Mouse (Mus musculus) spleen, adult 12 weeks (tissue): ENCODE data around the gene Bbs5.
"Not testable (repeated sequence)": the region's sequence is repeated elsewhere in the genome, so short reads cannot be mapped to it uniquely, and the experiment has no call there.

Experiments
- DNase-seq: peaks from one replicate; pipeline ENCODE4 v3.0.0; 2022; ENCODE audit warnings: low spot score

Bbs5 gene

DNA sequence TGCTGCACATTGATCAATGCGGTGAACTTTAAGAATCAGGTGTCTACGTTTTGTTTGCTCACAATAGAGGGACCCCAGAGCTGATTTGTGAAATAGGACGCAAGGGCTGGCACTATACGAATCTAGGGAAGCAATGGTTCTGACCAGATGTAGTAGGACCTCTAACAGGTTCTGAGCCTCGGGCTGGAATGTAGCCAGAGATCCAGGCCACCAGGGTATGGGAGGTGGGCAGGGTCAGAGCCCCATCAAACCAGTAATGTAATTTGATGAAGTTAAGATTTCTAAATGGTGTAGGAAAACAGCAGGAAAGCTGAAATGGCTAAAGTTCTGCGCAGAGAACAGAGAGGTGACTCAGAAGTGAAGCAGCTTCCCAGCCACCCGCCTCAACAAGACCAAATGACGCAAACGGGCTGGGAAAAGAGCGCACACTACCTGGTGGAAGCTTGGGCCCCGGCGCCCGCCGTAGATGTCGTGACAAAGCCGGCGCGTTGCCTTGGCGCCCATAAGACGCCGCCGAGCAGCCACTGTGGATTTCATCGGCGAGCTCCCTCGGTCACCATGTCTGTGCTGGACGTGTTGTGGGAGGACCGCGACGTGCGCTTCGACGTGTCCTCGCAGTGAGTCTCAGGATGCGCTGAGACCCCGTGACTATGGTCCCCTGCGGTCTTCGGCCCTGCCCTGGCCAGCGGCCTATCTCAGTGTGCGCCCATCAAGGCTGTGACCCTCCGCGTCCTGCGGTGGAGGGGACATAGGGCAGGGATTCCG, at the start of gene Bbs5:
TSS of gene Bbs5 (plus strand) at position 446 of the 765 bp plus-strand sequence.
- DNase-seq, result peak; percentile 25

DNA sequence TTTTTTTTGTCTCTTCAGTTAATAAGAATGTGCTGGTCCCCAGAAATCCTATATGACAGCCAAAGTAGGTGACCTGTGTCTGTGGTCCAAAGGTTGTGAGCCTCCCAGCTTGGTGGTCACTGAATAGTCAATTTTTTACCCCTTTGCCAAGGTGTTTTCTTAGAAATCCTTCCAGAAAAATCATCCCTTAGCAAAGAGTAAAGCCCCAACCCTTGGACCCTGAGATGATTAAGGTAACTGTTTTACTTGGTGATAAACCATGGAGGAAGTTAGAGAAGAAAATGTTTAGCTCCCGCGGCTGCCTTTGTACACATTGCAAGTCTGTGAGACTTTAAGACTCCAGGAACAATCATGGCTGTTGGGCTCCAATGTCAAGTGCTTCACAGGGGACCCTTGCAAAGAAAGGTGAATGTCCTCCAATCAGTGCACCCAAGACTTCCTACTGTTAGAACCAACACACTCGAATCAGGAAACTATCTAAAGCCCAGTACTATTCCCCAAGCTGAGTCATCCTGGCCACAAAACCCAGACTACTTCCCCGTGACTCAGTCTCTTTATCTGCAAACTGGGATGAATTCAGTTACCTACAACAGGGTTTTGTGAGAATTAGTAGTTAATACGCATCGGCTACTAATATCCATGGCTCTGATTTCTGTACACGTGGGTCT, 43.1 kb upstream of the Bbs5 start:
- no peak for DNase-seq

DNA sequence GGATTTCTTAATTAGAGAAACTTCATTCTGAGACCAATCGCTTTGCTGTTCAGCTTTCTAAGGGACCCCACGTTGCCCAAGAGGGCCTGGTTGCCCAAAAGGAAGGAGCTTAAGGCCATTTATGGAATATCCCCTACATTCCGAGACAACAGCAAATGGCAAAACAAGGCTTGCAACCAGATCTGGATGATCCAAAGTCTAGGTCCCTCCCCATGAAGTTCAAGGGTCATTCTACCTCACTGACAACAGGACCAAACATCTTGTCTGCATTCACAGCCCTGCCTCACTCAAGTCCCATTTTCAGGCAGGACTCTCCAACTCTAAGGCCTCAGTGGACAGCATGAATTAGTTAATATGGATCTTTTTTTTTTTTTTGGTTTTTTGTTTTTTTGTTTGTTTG, 40.4 kb upstream of the Bbs5 start:
- DNase-seq, result no peak

DNA sequence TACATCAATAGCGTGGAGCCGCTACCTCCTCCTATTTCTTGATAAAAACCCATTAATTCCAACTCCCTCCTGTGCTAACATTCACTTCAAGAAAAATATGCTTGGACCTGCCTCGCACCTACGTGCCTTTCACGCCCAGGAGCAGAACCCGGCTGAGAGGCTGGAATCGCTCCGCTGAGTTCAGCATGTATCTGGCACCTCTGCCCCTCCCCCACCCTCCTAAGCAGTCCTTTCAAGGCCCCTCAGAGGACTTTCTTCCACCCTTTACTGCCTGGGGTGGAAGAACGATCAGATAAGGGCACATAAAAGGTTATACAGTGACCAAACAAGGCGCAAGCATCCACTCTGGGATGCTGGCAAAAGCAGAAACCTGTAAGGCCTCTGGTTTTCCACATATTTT, 34.7 kb upstream of the Bbs5 start:
- no peak for DNase-seq

DNA sequence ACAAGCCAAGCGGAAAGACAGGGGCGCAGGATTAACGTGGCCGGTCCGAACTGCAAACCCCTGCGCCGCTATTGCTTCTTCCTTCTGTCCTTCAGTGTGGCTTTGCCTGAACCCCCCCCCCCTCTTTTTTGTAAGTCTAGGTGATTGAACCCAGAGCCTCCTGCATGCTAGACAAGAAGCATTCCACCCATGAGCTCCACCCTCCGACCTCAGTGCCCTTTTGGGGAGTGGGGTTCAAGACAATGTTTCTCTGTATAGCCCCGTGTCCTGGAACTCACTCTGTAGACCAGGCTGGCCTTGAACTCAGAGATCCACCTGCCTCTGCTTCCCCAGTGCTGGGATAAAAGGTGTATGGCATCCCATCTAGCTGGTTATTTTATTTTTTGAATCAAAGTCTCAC, 34.3 kb upstream of the Bbs5 start:
- DNase-seq, result no peak

DNA sequence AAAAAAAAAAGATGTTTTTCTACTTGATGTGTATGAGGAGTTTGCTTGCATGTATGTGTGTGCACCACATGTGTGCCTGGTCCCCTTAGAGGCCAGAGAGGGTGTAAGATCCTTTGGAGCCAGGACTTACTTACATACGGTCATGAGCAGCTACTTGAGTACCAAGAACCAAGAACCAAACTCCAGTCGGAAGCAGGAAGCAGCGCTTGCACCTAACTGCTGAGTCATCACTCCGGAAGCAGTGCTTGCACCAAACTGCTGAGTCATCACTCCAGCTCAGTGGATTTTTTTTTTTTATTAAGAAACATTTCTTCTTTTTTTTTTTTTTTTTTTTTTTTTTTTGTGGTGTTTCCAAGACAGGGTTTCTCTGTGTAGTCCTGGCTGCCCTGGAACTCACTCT, 33.7 kb upstream of the Bbs5 start:
- no peak for DNase-seq

DNA sequence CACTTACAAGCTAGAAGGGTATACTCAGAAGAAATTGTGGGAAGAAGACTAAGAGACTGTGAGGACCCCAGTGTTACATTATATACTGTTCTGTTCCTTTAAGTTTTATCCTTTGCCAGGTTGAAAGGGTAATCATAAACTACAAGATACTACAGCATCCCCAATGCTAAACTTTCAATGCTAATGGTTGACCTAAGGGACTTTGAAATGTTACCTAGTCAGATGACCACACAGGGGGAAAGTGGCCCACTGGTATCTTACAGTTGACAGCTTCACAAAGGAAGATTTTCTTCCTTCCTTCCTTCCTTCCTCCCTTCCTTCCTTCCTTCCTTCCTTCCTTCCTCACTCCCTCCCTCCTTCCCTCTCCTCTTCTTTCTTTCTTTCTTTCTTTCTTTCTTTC, 28.6 kb upstream of the Bbs5 start:
- DNase-seq, result no peak

DNA sequence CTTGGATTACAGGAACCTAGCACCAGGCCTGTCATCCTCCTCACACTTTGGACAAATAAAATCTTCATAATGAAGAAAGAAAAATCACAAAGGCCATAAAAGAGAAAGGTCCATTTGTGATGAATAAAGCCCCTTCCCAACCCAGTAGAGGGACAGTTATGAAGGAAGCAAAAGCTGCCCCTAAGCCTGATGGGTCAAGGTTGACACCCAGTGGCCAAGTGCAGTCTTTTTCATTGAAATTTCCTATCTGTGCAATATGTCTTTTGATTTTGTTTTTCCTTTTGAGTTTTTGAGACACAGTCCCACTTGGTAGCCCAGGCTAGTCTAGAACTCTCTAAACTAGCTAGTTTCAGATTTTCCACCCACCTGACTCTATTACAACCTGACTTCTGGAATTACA, 27.7 kb upstream of the Bbs5 start:
- no peak for DNase-seq

DNA sequence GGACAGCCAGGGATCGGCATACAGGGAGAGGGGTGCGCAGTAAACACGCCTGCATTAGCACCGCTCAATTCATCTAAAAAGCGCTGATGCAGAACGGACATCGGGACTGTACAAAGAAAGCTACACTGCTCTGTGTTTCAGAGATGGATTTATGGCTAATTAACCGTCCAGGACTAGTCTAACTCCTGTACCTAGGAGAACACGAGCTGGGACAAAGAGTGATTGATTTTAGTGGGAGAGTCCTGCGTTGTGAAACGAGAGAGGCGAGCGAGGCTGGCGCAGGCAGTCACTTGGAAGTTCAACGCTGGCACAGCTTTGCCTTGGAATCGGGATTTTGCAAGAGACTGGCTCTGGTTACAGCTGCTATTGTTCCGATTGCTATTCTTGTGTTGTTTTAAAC, 17.8 kb upstream of the Bbs5 start:
- no peak for DNase-seq

DNA sequence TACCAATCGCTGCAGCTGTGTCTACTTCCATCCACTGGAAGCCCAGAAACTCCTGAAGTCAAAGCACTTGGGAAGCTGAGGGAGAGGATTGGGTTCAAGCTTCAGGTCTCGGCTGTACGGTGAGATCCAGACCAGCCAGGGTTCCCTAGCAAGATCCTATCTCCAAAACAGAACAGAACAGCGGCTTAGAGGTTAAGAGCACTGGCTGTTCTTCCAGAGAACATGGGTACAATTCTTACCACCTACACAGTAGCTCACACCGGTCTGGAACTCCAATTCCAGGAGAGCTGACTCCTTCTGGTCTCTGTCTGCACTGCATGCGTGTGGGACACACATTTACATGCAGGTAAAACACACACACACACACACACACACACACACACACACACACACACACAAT, 17.1 kb upstream of the Bbs5 start:
- no peak for DNase-seq

DNA sequence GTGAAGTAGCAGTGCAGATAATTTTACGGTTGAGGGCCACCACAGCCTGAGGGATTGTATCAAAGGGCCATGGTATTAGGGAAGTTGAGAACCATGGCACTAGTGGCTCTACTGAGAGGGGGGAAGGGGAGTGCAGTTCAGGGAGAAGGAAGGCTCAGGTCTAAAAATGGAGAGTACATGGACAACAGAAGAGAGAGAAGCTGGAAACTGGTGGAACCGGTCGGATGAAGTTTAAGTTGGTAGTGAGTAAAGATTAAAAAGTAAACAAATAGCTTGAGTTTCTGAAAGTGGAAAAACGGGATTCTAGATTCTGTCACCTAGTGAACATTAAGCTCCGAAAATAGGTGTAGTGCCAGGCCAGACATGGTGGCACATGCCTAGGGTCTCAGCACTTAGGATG, 16.2 kb upstream of the Bbs5 start:
- no peak for DNase-seq

DNA sequence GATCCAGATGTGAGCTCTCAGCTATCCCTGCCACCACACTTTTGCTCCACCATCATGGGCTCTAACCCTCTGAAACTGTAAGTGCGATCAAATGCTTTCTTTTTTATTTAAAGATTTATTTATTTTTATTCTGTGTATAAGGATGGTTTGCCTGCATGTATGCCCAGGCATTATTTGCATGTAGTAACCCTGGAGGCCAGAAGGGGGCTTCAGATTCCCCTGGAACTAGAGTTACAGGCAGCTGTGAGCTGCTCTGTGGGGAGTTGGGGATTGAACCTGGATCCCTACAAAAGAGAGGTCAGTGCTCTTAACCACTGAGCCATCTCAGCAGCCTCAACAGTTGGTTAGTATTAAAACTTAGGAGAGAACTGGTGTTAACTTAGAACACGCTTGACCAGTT, 15.5 kb upstream of the Bbs5 start:
- DNase-seq, result no peak

DNA sequence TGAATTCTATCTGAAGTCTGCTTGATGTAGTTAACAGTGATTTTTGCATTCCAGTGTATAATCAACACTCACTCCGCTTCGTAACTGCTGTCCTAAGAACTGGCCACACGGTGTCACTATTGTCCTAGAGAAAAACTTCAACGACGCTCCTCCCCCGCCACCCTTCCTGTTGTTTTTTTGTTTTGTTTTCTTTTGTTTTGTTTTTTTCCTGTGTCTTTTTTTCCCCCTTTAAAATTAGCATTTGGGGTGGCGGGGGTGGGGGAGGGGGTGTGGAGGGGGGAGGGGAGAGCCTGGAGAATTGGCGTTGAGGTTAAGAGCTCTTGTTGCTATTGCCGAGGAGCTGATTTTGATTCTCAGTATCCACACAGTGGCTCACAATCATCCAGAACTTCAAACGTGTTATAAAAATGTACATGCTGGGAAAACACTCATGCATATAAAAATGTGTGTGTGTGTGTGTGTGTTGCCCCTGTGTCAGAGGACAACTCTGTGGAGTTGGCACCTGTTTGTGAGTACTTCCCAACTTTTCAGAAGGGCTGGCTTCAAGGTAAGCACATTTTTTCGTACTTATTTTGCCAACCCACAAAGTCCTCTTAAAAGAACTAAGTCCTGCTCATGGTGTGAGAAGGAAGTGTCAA, 11.8 kb upstream of the Bbs5 start:
- peak; percentile 9 for DNase-seq

DNA sequence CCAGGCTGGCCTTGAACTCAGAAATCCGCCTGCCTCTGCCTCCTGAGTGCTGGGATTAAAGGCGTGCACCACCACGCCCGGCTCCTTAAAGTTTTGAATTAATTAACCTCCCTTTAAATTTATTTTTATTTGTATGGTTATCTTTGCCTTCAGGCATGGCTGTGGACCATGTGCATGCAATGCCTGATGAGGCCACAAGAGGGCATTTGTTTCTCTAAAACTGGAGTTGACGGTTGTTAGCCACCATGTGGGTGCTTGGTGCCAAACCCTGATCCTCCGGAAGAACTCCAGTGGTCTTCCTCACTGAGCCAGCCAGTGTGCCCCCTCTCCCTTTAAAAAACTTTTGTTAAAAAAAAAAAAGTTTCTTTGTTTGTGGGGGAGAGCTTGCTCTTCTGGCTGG, 11.2 kb upstream of the Bbs5 start:
- DNase-seq, result peak; percentile 51

DNA sequence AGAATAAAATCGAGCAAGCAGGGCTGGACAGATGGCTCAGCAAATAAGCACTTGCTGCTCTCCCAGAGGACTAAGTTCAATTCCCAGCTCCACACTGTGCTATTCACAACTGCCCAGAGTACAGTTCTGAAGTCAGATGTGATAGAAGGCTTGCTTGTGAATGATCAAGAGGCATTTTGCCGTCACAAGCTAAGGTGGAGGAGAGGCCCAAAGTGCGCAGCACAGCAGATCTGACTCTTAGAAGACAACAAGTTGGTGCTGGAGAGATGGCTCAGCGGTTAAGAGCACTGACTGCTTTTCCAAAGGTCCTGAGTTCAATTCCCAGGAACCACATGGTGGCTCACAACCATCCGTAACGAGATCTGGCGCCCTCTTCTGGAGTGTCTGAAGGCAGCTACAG, 9.0 kb upstream of the Bbs5 start:
- not testable (repeated sequence) for DNase-seq

DNA sequence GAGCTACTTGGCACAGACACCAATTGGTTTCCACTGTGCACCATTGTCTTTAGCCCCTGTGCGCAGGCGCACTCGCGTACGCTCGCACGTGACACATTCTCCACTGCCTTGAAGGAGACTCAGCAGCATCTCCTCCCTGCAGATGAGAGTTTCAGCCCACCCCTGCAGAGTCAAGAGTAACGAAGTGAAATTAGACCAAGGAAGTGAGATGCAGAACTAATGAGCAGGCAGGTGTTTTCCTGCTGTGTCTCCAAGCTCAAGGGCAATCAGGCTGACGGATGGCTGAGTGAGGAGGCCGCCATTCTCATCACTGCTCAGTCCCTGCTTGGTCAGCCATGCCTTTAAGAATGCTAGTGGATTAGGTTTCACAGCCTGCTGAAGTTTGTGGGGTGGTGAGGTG, 6.9 kb upstream of the Bbs5 start:
- DNase-seq, result no peak

DNA sequence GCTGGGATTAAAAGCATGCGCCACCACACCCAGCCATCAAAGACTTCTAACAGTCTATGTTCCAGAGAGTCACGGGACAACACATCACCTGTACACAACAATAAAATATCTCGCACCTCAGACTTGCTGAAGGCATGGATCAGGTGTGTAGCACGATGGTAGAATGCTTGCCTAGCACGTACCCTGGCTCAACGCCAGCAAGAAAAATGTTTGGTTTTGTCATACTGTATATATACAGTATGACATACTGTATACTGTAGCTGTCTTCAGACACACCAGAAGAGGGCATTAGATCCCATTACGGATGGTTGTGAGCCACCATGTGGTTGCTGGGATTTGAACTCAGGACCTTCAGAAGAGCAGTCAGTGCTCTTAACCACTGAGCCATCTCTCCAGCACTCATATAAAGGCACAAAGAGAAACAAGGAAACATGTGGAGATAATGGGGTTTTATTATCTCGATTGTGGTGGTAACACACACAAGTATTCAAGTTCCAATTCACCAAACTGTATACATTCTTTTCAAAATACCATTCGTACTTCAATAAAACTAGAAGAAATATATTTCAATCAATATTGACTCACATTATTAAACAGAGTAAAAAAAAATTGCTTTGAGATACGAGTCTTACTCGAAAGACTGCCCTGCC, 1.9 kb upstream of the Bbs5 start:
- DNase-seq, result no peak

DNA sequence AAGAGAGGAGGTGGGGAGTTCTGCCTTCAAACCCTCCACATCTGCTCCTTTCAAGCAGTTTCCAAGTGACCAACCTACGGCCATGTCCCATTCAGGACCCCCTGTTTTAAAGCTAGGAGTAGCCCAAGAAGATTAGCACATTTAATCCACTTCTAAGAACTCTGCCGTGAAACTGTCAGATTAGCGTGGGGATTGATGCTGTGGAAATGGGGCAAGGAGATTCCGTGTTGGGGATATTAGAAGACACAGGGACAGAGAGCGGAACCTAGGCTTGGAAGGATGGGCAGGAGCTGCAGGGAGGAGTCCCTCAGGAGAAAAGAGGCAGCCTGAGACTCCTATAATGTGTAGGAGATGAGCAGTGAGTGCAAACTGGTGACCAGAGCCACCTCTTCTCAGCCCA, 2.7 kb downstream of the Bbs5 start:
- no peak for DNase-seq

DNA sequence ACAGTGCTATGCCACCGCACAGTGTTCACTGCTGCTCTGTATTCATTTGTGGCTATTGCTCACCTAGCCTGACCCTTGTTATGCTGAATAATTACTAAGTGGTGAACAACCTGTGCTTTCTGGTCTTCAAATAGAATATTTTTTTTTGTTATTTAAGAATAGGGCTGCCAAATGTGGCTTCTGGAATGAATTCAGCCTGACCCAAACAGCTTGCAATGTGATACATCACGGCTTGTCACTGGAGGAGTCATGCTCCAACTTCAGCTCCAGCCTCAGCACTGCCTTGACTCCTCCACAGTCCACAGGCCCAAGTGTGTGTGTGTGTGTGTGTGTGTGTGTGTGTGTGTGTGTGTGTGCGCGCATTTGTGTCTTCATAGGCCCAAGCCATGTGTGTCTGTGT, 12.4 kb downstream of the Bbs5 start:
- DNase-seq, result no peak

DNA sequence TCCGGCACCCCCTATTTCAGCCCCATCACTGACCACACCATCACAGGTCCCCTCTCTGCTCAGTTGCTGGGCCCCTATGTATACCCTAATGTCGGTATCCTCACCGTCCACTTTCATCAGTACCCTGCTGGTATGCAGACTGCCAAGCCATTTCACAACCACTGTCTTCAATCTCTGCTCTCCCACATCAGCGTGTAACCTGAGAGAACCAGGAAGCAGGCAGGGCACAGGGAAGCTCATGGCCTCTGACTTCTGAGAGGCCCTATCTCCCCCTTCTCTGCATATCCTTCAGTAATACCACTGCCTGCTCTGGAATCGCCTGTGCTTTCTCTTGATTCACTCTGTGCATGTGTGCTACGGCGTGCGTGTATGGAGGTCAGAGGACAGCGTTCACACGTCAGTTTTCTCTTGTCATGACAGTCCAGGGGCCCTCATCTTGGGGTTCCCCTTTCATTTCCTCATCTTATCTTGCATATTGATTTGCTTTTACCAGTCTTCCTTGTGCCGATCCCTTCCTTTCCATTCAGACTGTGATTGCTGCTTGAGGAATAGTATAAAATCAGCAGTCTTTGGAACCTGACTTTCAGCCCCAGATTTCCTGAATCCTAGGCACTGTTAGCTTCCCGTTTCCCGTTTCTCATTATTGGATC, 17.0 kb downstream of the Bbs5 start:
- no peak for DNase-seq

DNA sequence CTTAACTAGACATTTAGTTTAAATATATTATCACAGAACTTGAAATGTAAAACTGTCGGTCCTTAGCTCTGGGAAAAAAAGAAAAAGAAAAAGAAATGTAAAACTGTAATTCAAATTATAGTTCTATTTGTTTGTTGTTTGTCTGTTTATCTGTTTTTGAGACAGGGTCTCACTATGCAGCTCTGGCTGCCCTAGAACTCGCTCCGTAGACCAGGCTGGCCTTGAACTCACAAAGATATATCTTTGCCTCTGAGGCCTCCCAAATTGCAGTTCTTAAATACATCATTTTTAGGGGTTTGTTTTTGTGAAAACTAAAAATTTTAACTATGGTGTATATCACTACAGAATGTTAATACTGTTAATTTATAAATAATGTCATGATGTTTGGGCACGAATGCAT, 20.7 kb downstream of the Bbs5 start:
- no peak for DNase-seq

DNA sequence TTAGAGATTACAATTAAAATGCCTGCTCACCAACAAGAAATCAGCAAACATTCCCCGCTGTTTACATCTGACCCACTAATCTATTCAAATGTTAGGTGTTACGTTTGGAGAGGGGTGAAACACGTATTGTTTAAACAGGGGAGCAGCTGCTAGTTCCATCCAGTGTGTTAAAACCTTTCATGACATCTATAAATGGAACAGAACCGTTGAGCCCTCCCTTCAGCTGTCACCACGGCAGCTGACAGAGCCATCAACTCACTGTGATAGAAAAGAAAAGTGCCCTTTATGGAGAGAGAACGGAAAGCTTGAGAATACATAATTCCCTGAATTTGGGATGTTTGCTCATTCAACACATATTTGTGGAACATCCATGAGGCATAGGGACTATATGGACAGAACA, 21.4 kb downstream of the Bbs5 start:
- no peak for DNase-seq

DNA sequence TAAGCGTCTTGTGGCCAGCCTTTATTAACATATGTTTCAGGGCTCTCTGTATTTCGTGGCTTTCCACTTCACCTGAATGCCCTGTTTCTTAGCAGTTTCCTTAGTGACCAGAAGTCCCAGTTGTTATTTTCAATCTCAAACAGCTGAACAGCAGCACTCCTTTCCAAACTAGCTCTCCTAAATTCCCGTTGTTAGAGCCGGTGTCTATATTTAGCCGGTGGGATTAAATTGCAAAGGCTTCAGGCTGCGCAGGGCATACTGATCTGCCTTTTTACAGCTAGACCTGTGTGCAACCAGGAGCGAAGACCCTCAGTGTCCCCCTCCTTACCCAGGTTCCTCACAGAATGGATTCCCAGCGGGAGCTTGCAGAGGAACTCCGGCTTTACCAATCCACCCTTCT, 22.9 kb downstream of the Bbs5 start, which contains the start of gene Klhl41:
TSS of gene Klhl41 (plus strand) at position 268 of the 400 bp plus-strand sequence.
- DNase-seq, result no peak
